Mouse (Mus musculus) liver, embryonic 14.5 days (tissue): ENCODE data around the gene Tmem212.

Experiments used
- CTCF ChIP-seq: IDR thresholded peaks from 2 replicates; pipeline ENCODE4 v1.5.1; 2016; ENCODE audit warnings: antibody characterized with exemption, low read depth, control low read depth
- EP300 ChIP-seq: IDR thresholded peaks from 2 replicates; pipeline ENCODE4 v1.6.1; 2016; ENCODE audit warnings: antibody characterized with exemption, low read depth

GRCm38 (mm10) chr3:27856288-27856687 is 39.9 kb downstream of the Tmem212 start:
- TF ChIP-seq CTCF = no peak
- TF ChIP-seq EP300 = no peak
